Mouse (Mus musculus) heart, postnatal 0 days (tissue): Measurements from ENCODE around the gene Trex1.

Experiments
- CTCF ChIP-seq: IDR thresholded peaks from 2 replicates; pipeline ENCODE4 v1.5.1; 2016; ENCODE audit warnings: antibody characterized with exemption, control low read depth, low read depth
- EP300 ChIP-seq: IDR thresholded peaks from 2 replicates; pipeline ENCODE4 v1.6.1; 2016; ENCODE audit warnings: antibody characterized with exemption, low read depth

GRCm38 (mm10) chr9:109098969-109099368, 39.4 kb upstream of the Trex1 start:
- no peak for TF ChIP-seq CTCF
- TF ChIP-seq EP300 = 0 out of 2 replicates have a peak, but pooled peaks have one; percentile 22
